Mouse (Mus musculus) limb, embryonic 12.5 days (tissue): Measurements from ENCODE around the gene Sh3bgrl3. TPM values are rescaled to one million over a fixed set of nuclear protein-coding genes. Genes with fewer than 3 reads are reported as not detected.

Experiments
- polyA plus RNA-seq: library from polyadenylated mRNA; unstranded; fragments of >200 nt; fragmentation: Nextera tagmentation; extraction: Ambion mirVana; gene quantifications from 2 replicates; pipeline ENCODE4 v1.2.1, GENCODE M21; 2016

The Sh3bgrl3 gene
- polyA plus RNA-seq, 1 experiment from 2014 or later: 318 TPM

Other genes starting within 250 kb of the Sh3bgrl3 start
- 47.9 and 50.0 TPM in 2 replicates for gene Rps6ka1, start 241.0 kb downstream of the Sh3bgrl3 start, polyA plus RNA-seq
- 3,165 and 3,185 TPM in 2 replicates for gene Hmgn2, start 160.1 kb downstream of the Sh3bgrl3 start, polyA plus RNA-seq
- 40.4 and 49.7 TPM in 2 replicates for gene Dhdds, start 127.9 kb downstream of the Sh3bgrl3 start, polyA plus RNA-seq
- gene Lin28a, start 109.9 kb downstream of the Sh3bgrl3 start, polyA plus RNA-seq: 0.42 and 0.51 TPM in 2 replicates
- gene Zfp683, start 75.0 kb downstream of the Sh3bgrl3 start, polyA plus RNA-seq: not detected in 2 replicates
- 5.6 and 6.1 TPM in 2 replicates for gene Crybg2, start 68.0 kb downstream of the Sh3bgrl3 start, polyA plus RNA-seq
- gene Cd52, start 33.7 kb downstream of the Sh3bgrl3 start, polyA plus RNA-seq: 7.7 and 7.9 TPM in 2 replicates
- gene Ubxn11, start 26.2 kb downstream of the Sh3bgrl3 start, polyA plus RNA-seq: 9.6 and 10.4 TPM in 2 replicates
- gene Cep85, start 58.3 kb upstream of the Sh3bgrl3 start, polyA plus RNA-seq: 36.4 and 38.3 TPM in 2 replicates
- not detected in 2 replicates for gene Gm7534, start 74.2 kb upstream of the Sh3bgrl3 start, polyA plus RNA-seq
- not detected in 2 replicates for gene Catsper4, start 98.6 kb upstream of the Sh3bgrl3 start, polyA plus RNA-seq
- gene Cnksr1, start 109.6 kb upstream of the Sh3bgrl3 start, polyA plus RNA-seq: 1.7 and 2.0 TPM in 2 replicates
- gene E130218I03Rik, start 114.9 kb upstream of the Sh3bgrl3 start, polyA plus RNA-seq: 0.78 and 0.96 TPM in 2 replicates
- 17.5 and 19.2 TPM in 2 replicates for gene Zfp593, start 116.8 kb upstream of the Sh3bgrl3 start, polyA plus RNA-seq
- gene Gm30191, start 118.1 kb upstream of the Sh3bgrl3 start, polyA plus RNA-seq: not detected in 2 replicates
- gene Grrp1, start 125.3 kb upstream of the Sh3bgrl3 start, polyA plus RNA-seq: 4.2 and 5.9 TPM in 2 replicates
- gene Pdik1l, start 159.1 kb upstream of the Sh3bgrl3 start, polyA plus RNA-seq: 23.9 and 24.6 TPM in 2 replicates
- gene Trim63, start 186.3 kb upstream of the Sh3bgrl3 start, polyA plus RNA-seq: 3.3 and 3.6 TPM in 2 replicates
- gene Slc30a2, start 214.4 kb upstream of the Sh3bgrl3 start, polyA plus RNA-seq: 0.06 and 0.15 TPM in 2 replicates